Mouse (Mus musculus): ENCODE data around the gene Tmem37. TPM values are rescaled to one million over a fixed set of nuclear protein-coding genes. Genes with fewer than 3 reads are reported as not detected.

Gene Tmem37
- polyA plus RNA-seq, 1 experiment, result 80.4 TPM

GRCm38 (mm10) chr1:120089180-120089579, 15.3 kb upstream of the Tmem37 start:
- TF ChIP-seq CEBPB (IDR thresholded peaks at IDR 0.05; ENCODE audit: insufficient read depth, poor library complexity, severe bottlenecking) (no peak), SRF (IDR thresholded peaks at IDR 0.05; ENCODE audit: control insufficient read depth, insufficient read length, low read depth) (no peak), REST (IDR thresholded peaks at IDR 0.05; ENCODE audit: insufficient read depth, insufficient read length) (no peak), TCF3 (IDR thresholded peaks at IDR 0.05; ENCODE audit: insufficient read length, low read depth) (no peak), POLR2A (IDR thresholded peaks at IDR 0.05; ENCODE audit: insufficient read length, low read depth) (no peak), MAX (IDR thresholded peaks at IDR 0.05; ENCODE audit: low read depth) (no peak), MYOG (IDR thresholded peaks at IDR 0.05; ENCODE audit: control insufficient read depth in 1 of 3, insufficient read depth in 1 of 3, insufficient read length in 2 of 3, low read depth in 2 of 3) (no peak), E2F4 (IDR thresholded peaks at IDR 0.05; ENCODE audit: insufficient read depth) (no peak), MYOD1 (IDR thresholded peaks at IDR 0.05; ENCODE audit: control insufficient read depth in 1 of 3, insufficient read length in 2 of 3, low read depth in 2 of 3) (no peak), TCF12 (IDR thresholded peaks at IDR 0.05; ENCODE audit: insufficient read depth, poor library complexity, severe bottlenecking) (no peak), USF1 (IDR thresholded peaks at IDR 0.05; ENCODE audit: low read depth) (no peak), POLR2AphosphoS2 (IDR thresholded peaks at IDR 0.05; ENCODE audit: insufficient read length, low read depth) (no peak)
- Histone ChIP-seq H3K36me3 (ENCODE audit: control insufficient read depth, insufficient read depth) (no peaks in the 10 kb centered on the region), H3K4me2 (ENCODE audit: low read depth) (no peak overlapping the region), H3K79me2 (ENCODE audit: control insufficient read depth, insufficient read depth) (no peaks in the 10 kb centered on the region), H3K4me3 (no peak overlapping the region), H3K27me3 (ENCODE audit: control insufficient read depth, insufficient read depth, insufficient read length) (no peaks in the 10 kb centered on the region), H3ac (ENCODE audit: control insufficient read depth, insufficient read length) (no peak overlapping the region)

- Histone ChIP-seq H3K4me3 (no peak overlapping the region), H3K36me3 (ENCODE audit: control insufficient read depth, insufficient read depth) (no peaks in the 10 kb centered on the region), H3ac (ENCODE audit: control insufficient read depth, insufficient read length) (no peak overlapping the region), H3K27me3 (ENCODE audit: control insufficient read depth, insufficient read depth, insufficient read length) (no peaks in the 10 kb centered on the region), H3K79me2 (ENCODE audit: control insufficient read depth, insufficient read depth) (no peaks in the 10 kb centered on the region), H3K4me2 (ENCODE audit: low read depth) (no peak overlapping the region)
- no peak for TF ChIP-seq TCF3 (IDR thresholded peaks at IDR 0.05; ENCODE audit: insufficient read length, low read depth)
- no peak for TF ChIP-seq SRF (IDR thresholded peaks at IDR 0.05; ENCODE audit: control insufficient read depth, insufficient read length, low read depth)
Measured at GRCm38 (mm10) chr1:120086644-120087043, 12.8 kb upstream of the Tmem37 start.

DNA sequence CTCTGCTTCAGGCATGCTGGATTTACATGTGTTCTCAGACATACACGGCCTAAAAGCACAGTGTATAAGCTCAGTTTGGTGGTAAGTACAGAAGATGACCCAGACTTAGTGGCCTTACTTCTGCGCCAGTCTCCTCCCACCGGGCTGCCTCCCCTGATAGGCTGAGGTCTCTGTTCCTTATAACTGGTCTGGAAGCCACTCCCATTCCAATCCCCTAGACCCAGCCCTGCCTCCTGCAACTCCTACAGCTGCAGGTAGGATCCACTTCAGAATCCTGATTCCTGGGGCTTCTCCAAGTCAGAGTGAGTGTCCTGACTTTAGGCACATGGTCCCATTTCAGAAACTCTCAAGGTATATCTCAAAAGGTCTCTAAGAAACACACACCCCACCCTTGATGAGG, 11.8 kb upstream of the Tmem37 start:
- no peak overlapping the region for H3K4me3 ChIP-seq
- no peaks in the 10 kb centered on the region for H3K27me3 ChIP-seq (ENCODE audit: control insufficient read depth, insufficient read depth, insufficient read length)
- no peaks in the 10 kb centered on the region for H3K79me2 ChIP-seq (ENCODE audit: control insufficient read depth, insufficient read depth)
- no peak overlapping the region for H3K4me2 ChIP-seq (ENCODE audit: low read depth)
- no peaks in the 10 kb centered on the region for H3K36me3 ChIP-seq (ENCODE audit: control insufficient read depth, insufficient read depth)
- TF ChIP-seq REST (IDR thresholded peaks at IDR 0.05; ENCODE audit: insufficient read depth, insufficient read length) (no peak), MAX (IDR thresholded peaks at IDR 0.05; ENCODE audit: low read depth) (no peak)
- no peak overlapping the region for H3ac ChIP-seq (ENCODE audit: control insufficient read depth, insufficient read length)

DNA sequence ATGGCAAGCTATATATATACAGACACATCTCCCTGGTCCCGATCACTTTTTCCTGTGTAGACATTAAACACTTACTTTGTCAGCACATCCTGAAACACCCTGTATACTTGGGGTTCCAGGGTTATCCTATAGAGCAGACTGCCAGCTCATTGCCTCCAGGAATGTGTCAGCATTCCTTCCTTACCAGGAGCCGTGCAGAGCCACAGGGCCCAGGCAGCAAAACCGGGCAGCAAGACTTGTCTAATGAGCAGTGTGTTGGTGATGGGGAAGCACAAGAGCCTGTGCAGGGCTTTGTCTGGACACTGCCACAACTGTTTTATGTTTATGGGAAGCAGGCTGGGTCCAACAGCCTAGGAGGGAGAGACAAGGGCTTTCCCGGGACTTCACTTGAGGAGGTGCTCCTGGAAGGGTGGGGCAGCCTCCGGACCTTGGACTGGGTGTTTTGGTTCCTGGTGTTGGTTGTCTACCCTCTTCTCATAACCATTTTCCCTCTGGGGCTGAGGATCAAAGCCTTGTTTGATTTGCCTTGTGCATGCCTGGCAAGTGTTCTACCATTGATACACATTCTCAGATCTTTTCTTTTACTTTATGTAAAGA, 10.1 kb upstream of the Tmem37 start:
- no peak for TF ChIP-seq POLR2AphosphoS2 (IDR thresholded peaks at IDR 0.05; ENCODE audit: insufficient read length, low read depth)
- no peak for TF ChIP-seq E2F4 (IDR thresholded peaks at IDR 0.05; ENCODE audit: insufficient read depth)
- TF ChIP-seq CEBPB (IDR thresholded peaks at IDR 0.05; ENCODE audit: insufficient read depth, poor library complexity, severe bottlenecking), result no peak
- TF ChIP-seq SRF (IDR thresholded peaks at IDR 0.05; ENCODE audit: control insufficient read depth, insufficient read length, low read depth), result no peak
- TF ChIP-seq TCF12 (IDR thresholded peaks at IDR 0.05; ENCODE audit: insufficient read depth, poor library complexity, severe bottlenecking), result no peak
- no peak for TF ChIP-seq MAX (IDR thresholded peaks at IDR 0.05; ENCODE audit: low read depth)
- no peak for TF ChIP-seq POLR2A (IDR thresholded peaks at IDR 0.05; ENCODE audit: insufficient read length, low read depth)
- TF ChIP-seq MYOG (IDR thresholded peaks at IDR 0.05; ENCODE audit: control insufficient read depth in 1 of 3, insufficient read depth in 1 of 3, insufficient read length in 2 of 3, low read depth in 2 of 3), result no peak
- no peak for TF ChIP-seq MYOD1 (IDR thresholded peaks at IDR 0.05; ENCODE audit: control insufficient read depth in 1 of 3, insufficient read length in 2 of 3, low read depth in 2 of 3)
- no peak for TF ChIP-seq USF1 (IDR thresholded peaks at IDR 0.05; ENCODE audit: low read depth)
- no peak for TF ChIP-seq REST (IDR thresholded peaks at IDR 0.05; ENCODE audit: insufficient read depth, insufficient read length)
- no peak for TF ChIP-seq TCF3 (IDR thresholded peaks at IDR 0.05; ENCODE audit: insufficient read length, low read depth)
- H3K27me3 ChIP-seq (ENCODE audit: control insufficient read depth, insufficient read depth, insufficient read length), result no peaks in the 10 kb centered on the region

DNA sequence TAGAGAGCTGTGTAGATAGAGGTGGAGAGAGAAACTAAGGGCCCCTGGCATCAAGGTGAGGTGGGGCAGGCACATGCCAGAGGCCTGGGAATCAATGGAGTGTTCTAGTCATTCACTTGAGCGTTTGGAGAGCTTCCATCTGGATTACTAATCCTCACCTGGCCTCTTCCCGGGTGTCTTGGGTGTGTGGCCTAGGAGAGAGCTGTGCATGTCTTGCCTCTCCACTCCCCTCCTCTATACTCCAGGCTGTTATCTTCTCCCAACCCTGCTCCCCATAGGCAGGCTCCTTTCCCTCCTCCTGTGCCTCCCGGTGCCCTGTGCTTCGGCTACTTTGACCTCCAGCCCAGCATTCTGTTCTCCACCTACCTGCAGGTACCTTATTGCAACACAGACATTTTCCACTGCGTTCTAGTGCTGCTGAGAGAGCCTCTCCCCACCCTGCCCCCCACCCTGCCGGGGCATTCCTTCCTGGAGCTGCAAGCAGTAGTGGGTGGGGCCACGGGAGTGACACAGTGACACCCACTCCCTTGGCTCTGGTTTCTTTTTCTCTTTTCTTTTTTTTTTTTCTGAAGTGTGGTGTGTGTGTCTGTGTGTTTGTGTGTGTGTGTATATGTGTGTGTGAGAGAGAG, 9.2 kb upstream of the Tmem37 start:
- Histone ChIP-seq H3K27me3 (ENCODE audit: control insufficient read depth, insufficient read depth, insufficient read length) (no peaks in the 10 kb centered on the region), H3K4me2 (ENCODE audit: low read depth) (peak overlapping the region; percentile 43), H3ac (ENCODE audit: control insufficient read depth, insufficient read length) (no peak overlapping the region), H3K79me2 (ENCODE audit: control insufficient read depth, insufficient read depth) (no peaks in the 10 kb centered on the region), H3K4me3 (no peak overlapping the region), H3K36me3 (ENCODE audit: control insufficient read depth, insufficient read depth) (no peaks in the 10 kb centered on the region)
- TF ChIP-seq MYOD1 (IDR thresholded peaks at IDR 0.05; ENCODE audit: control insufficient read depth in 1 of 3, insufficient read length in 2 of 3, low read depth in 2 of 3) (no peak), TCF3 (IDR thresholded peaks at IDR 0.05; ENCODE audit: insufficient read length, low read depth) (no peak), SRF (IDR thresholded peaks at IDR 0.05; ENCODE audit: control insufficient read depth, insufficient read length, low read depth) (no peak), CEBPB (IDR thresholded peaks at IDR 0.05; ENCODE audit: insufficient read depth, poor library complexity, severe bottlenecking) (no peak), POLR2AphosphoS2 (IDR thresholded peaks at IDR 0.05; ENCODE audit: insufficient read length, low read depth) (no peak), USF1 (IDR thresholded peaks at IDR 0.05; ENCODE audit: low read depth) (no peak), MAX (IDR thresholded peaks at IDR 0.05; ENCODE audit: low read depth) (no peak), TCF12 (IDR thresholded peaks at IDR 0.05; ENCODE audit: insufficient read depth, poor library complexity, severe bottlenecking) (no peak), E2F4 (IDR thresholded peaks at IDR 0.05; ENCODE audit: insufficient read depth) (no peak), REST (IDR thresholded peaks at IDR 0.05; ENCODE audit: insufficient read depth, insufficient read length) (no peak), POLR2A (IDR thresholded peaks at IDR 0.05; ENCODE audit: insufficient read length, low read depth) (no peak), MYOG (IDR thresholded peaks at IDR 0.05; ENCODE audit: control insufficient read depth in 1 of 3, insufficient read depth in 1 of 3, insufficient read length in 2 of 3, low read depth in 2 of 3) (no peak)

More for the DNA sequence above, 10.1 kb upstream of the Tmem37 start:
- Histone ChIP-seq H3ac (ENCODE audit: control insufficient read depth, insufficient read length) (no peak overlapping the region), H3K4me2 (ENCODE audit: low read depth) (peak overlapping the region; percentile 43), H3K36me3 (ENCODE audit: control insufficient read depth, insufficient read depth) (no peaks in the 10 kb centered on the region), H3K4me3 (no peak overlapping the region), H3K79me2 (ENCODE audit: control insufficient read depth, insufficient read depth) (no peaks in the 10 kb centered on the region)

Measured in myocyte (in vitro differentiated cells).